Mouse (Mus musculus) retina, embryonic 14.5 days (tissue): ENCODE measurements around the gene Slc9b2.
A peak's percentile ranks its signal among the peaks of the same experiment; 100 is the strongest.

Experiments used
- DNase-seq: peaks from one replicate; pipeline ENCODE4 v3.0.0-alpha.2; 2015; ENCODE audit warnings: low spot score

The Slc9b2 gene

DNA sequence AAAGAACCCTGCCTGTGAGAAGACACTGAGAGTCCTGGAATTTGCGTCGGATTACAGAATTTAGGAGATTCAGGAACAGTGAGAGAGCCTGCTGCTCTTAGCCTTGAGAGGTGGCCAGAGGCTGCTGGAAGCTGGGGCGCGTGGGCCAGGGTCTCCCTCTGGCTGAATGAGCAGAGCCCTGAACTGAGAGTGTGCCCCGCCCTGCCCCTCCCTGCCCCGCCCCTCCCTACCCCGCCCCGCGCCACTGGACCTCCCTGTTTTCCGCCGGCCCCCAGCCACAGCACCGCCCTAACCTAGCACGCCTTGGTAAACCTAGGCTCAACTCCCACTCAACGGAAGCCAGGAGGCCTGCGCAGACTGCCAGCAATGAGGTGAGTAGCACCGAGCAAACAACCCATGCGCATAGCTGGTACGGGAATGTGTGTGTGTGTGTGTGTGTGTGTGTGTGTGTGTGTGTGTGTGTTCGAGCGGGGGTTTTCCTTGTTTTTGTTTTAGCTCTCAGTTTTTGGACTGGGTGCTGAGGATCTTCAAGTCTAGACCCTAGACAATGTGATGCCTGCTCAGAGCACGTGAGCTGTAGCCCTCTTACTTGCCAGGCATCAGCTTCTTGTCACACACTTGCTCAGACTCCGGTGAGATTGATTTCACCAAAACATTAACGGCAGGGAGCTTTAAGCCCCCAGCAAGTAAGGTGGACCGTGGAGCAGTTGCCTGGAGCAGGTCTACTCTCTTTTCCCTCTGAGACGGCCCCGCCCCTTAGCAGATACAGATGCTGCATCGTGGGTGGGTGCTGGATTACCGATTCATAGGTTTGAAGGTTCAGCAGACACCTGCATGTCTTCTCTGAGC lies at the start of gene Slc9b2:
Slc9b2 (plus strand) TSS at position 290 of the 849 bp plus-strand sequence.
- peak; percentile 41 for DNase-seq

DNA sequence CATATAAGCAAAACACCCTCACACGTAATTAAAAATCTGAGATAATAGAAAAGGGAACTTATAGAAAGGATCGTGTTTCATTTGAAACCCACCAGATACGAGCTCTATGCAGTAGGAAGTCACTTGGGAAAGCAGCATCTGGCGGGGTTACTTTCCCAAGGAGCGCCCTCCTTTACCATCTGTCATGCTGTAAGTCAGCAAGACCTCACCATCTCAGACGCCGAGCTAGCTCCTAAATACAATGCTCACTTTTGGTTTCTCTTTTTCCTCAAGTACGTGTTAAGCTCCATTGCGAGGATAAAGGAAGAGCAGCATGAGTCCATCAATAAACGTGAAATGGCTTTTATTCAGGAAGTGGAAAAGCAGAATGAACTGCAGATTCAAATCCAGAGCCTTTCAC lies 48.6 kb upstream of the Slc9b2 start:
- no peak for DNase-seq

DNA sequence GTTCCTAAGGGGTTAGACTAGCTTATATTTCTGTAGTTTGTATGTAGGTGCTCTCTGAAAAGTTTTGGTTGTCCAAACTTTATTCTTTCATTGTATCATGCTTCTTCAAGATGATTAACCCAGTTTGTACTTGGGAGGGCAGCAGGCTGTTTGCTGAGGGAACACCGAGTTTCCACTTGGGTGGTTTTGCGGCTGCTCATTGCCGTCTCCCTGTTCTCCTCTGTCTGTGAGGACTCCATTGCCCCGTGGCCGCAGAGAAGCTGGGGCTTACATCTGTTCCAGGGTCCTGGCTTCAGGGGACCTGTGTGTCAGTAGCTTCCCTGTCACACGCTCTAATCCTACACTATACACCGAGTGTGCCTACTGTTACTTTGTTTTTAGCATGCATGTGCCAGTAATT lies 47.3 kb upstream of the Slc9b2 start:
- no peak for DNase-seq

DNA sequence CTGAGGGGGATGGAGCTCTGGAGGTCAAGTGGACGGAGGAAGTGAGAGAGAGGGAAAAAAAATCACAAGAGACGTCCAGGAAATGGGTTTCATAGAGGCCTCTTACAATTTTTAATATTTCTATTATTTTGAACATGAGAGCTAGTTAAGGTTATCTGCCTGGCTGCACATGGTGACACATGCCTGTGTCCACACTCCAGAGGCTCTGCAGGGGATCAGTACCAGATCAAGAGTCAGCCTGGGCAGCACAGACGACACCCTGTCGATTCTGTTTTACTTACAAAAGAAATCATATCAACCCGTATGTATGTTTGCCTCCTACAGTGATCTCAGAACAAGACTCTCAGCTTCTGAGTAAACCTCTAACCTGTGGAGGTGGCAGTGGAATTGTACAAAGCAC lies 38.9 kb upstream of the Slc9b2 start:
- no peak for DNase-seq

DNA sequence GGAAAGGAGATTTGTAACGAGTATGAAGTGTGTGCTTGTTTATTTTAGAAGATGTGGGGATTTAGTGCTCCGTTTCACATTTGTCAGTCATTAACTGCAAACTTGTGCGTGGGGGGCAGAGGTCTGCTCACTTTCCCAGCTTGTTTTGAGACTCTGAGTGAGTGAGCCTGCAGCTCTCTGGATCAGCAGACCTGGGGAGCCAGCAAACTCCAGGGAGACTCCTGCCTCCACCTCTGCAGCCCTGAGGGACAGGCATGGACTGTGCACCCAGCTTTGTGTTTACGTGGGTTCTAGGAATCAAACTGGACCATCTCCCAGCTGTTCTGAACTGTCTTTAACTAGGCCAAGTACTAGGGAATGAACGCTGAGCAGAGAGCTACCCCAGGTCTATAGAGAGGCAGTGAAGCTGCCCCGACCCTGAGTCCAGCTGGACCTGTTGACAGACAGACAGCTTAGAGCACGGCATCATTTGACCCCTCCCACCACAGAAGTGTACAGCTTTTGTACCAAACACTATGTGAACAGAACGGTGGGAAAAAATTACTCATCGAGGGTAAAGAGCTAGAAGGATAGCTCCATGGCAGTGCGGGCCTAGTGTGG lies 38.0 kb upstream of the Slc9b2 start:
- no peak for DNase-seq

DNA sequence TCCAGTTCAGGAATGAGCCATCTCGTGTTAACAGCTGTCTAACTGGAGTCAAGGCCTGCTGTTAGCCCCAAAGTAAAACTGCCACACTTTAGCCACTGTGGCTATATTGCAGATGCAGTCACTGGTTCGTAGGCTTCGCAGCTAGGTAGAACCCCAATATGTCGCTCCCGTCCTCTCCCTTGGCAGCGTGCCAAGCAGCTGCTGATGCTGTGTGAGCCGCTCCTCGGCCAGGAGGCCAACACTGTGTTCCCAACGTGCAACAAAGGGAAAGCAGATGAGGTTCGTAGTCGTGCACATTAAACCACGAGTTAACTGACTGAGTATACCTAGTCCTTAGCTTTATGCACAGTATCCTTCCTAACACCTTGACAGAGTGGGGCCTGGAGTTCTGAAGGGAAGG lies 34.9 kb upstream of the Slc9b2 start:
- no peak for DNase-seq

DNA sequence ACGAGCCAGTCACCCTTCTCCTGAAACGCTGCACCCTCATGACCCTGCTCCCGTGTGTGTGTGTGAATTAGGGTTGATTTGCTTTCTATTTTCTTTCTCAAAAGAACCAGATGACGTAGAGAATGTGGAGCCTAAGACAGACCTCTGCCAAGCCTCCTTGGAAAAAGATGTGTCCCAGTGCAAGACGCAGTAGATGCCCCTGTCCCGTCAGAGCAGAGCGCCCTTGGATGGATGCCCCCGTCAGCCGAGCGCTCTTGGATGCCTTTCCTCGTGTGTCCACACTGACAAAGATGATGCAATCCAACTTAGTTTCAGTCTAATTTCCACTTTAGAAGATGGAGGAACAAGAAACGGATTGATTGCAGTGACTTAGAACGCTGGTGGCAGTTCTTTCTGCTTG lies 34.5 kb upstream of the Slc9b2 start:
- no peak for DNase-seq

DNA sequence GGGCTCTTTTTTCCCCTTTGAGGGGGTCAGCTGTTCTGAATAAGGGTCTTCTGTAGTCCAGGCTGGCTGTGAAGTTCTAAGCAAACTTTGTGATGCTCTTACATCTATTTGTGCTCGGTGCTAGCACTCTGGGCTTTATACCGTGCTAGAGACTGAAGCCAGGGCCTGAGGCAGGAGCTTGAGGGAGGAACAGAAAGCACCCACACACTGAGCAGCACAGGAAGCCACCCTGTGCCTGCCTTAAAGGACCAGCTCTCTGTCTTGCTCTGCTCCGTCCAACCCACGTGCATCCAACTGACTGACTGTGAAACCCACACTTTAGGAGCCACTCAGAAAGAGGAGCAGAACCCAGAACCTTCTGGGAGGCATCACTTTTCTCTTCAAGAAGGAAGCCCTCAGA lies 27.3 kb upstream of the Slc9b2 start:
- no peak for DNase-seq

DNA sequence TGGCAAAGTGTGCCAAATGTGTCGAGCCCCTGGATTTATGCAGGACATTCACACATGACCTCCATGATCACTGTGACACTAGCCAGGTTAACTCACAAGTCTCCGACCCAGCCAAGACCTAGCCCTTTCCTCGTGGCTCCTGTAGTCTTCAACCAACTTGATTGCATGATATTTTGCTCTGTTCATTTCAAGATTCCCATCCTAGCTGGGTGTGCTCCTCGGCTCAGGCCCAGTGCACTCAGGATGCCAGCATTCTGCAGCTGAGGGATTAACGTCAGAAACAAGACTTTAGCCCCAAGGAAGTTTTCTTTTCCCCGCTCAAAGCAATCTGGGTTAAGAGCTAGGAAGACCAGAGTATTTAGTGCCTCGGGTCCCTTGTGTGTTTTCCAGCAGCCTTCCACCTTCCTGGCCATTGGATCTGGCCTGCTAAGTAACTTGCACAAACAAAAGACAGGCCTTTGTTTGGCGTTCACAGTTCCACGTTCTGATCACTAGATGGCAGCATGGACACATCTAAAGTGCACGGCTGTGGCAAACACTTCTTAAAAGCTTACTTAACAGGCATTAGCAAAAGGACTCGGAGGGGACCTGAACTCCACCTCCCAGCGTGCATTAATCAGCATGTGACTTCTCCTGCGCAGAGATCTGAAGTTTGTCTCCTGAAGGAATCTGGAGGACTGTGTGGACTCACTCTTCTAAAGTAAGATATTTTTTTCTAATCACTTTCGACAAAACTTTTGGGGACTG lies 26.7 kb upstream of the Slc9b2 start, which contains the start of gene Bdh2:
Bdh2 (plus strand) TSS at position 553 of the 747 bp plus-strand sequence.
- DNase-seq = peak; percentile 95

DNA sequence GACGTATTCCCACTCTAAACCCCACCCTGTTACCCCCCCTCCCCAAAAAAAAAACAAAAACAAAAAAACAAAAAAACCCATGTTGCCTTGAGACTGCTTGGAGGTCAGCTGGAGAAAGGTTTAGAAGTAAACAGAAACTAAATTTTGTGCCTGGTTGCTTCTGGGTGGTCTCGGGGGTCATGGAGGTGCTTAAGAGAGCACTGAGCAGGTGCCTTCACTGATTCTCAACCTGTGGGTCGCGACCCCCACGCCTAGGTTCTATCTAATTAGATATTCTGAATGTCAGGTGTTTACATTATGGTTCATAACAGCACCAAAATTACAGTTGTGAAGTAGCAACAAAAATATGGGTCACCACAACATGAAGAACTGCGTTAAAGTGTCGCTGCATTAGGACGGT lies 25.8 kb upstream of the Slc9b2 start:
- no peak for DNase-seq

DNA sequence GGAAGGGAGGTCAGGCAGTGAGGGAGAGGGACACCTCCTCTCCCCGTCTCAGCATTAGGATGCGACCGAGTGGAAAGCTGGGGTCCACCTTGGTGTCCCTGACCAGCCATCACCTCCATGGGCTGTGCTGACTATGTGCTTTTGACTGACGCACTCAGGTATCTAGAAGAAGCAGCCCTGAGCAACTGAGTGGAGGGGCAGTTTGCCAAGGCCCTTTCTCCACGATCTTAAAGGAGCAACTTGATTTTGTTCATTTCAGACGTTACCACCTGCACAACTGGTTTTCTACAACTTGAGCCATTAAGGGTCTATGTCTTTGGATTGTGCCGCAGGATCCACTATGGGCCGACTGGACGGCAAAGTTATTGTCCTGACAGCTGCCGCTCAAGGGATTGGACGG lies 22.2 kb upstream of the Slc9b2 start:
- DNase-seq = no peak

DNA sequence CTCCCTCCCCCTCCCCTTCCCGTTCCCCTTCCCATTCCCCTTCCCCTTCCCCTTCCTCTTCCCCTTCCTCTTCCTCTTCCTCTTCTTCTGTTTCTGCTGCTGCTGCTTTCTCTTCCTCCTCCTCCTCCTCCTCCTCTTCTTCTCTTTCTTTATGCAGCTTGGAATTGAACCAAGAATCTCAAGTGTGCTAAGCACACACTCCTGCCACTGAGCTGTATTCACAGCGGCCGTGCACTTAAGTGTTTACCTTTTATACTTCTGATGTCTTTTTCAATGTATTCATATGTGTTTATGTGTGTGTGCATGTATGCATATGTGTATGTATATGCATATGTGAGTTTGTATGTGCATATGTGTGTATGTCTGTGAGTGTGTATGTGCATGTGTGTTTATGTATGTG lies 21.7 kb upstream of the Slc9b2 start:
- DNase-seq = no peak

DNA sequence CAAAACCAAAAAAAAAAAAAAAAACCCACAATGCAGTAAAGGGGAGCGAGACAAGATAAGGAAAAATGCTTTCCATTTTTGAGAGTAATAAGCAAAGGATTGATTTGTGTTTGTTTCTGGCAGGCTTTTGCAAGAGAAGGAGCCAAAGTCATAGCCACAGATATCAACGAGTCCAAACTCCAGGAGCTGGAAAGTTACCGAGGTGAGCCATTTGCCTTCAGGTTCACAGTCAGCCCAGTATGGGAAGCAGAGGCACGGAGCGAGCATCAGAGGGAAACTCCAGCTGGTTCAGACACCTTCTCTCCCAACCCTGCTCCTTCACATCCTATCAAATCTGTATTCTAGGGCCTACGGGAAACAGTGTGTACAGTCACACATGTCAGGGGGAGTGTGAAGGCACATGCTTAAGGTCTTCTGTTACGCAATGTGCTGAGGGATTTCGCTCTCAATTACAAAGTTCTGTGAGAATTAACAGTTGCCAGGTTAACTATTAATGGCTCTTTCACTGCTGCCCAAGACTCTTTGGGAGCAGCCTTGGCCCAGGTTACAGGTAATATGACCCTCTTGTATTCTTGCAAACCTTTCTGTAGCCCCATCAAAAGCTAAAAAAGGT lies 19.3 kb upstream of the Slc9b2 start:
- DNase-seq = no peak

DNA sequence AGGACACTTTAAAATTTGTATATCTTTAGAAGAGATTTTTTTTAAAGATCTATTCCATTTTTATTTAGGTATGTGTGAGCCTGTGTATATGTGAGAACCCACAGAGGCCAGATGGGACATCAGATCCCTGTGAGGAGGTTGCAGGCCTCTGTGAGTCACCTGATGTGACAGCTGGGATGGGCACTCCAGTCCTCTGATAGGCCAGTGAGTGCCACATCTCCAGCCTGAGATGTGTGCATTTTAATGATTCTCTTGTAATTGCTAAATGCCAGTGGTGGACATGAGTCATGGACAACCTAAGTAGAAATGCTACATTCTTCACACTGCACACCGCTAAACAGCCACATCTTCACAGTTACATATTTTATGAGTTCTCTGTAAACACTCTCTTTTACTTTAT lies 18.4 kb upstream of the Slc9b2 start:
- DNase-seq = no peak

DNA sequence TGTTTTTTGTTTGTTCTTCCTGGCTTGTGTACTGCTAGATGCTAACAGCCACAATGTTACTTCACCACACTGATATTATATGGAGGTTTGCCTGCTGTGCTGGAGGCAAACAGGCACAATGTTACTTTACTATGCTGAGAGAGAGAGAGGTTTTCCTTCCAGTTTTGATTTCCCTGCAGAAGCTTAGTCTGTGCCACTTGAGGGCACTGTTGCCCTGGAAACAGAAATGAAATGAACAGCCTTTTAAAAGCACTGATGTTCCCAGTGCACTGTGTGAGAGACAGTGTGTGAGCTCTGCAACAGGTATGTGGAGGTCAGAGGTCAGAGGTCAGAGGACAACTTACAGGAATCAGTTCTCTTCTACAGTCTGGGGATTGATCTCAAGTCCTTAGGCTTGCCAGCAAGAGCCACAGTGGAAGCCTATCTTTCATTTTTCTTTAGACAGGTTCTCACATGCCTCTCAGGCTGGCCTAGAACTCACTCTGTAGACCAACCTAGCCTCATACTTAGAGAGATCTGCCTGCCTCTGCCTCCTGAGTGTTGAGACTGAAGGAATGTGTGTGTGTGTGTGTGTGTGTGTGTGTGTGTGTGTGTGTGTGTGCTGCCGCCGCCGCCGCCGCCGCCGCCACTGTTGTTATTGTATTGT lies 17.1 kb upstream of the Slc9b2 start:
- DNase-seq = peak; percentile 82

DNA sequence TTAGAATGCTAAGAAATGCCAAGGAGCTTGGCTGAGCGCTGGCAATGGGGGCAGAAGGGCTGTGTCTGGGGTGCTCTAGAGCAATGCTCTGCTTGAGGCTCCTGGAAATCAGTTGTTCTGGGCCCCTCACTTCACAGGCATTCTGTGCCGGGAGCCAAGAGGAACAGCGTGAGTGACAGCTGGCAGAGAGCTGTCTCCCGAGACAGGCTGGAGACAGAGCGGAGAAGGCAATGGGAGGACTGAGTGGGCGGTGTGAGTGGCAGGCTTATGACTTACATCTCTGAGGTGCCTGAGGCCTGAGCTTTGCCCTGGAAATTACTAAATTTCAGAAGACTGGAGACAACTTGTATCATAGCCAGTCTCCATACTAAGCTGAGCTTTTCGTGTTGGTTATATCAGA lies 13.8 kb upstream of the Slc9b2 start:
- peak; percentile 29 for DNase-seq

DNA sequence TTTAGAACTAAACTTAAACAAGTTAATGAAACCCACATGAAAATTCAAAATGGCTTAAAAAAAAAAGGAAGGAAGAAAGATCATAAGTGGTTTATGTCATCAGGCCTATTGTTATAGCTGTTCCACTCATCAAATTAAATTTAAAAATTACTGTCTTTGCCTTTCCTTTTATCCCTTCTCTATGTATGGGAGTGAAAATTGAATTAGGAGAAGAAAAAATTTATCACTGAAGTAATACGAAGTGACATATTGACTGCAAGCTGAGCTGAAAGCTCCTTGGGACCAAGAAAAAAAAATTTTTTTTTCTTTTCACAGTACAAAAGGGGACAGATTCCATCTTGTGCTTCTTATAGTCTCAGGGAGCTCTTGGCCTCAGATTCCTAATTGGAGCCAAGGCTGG lies 11.9 kb upstream of the Slc9b2 start:
- no peak for DNase-seq

DNA sequence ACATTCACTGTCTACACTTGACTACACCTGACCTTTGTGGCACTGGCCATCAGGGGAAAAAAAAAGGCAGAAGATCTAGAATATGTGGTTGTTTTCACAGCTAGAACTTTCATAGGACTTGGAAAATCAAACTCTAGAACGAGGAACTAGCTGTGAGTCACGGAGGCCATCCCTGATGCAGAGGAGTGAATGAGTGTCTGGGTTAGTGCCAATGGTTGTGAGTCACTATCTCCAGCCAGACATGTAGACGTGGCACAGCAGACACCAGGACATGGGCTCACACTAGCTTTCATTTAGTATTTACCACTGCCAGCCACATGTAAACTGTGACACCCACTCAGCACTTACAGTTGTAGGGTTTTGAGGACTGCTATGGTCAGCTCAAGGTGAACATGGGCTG lies 8.9 kb upstream of the Slc9b2 start:
- no peak for DNase-seq

DNA sequence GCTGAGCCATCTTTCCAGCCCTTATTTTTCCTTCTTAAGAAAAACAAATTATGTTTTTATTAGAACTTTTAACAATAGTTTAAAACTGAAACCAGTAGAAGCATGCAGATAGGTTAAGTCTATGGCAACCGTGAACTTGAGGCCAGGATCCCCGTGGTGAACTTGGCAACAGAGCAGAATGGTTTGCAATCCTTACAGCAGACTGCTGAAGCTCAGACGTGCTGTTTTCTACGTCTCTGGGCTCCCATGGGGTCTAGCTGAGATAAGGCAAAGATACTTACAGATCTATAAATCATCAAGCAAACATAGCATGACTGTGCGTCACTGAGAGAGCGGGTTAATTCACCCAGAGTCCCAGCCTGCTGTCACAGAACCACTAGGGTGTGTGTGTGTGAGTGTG lies 7.4 kb upstream of the Slc9b2 start:
- no peak for DNase-seq

DNA sequence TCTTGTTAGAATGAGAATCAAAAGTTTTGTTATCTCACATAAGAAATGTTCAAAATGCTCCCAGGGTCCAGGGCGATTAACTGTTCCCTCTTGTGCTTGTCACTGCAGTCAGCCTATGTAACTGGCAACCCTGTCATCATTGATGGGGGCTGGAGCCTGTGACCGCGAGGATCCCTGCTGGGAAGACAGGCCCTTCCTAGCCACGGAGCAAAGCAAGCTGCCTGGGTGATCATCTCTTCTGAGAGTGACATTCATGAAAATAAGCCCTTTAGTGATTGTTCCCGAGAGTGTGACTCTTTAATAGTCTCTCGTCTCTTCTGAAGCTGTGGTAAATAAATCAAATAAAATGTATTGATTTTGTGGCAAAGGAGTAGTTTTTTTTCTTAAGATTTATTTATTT lies 3.4 kb upstream of the Slc9b2 start:
- DNase-seq = peak; percentile 63

DNA sequence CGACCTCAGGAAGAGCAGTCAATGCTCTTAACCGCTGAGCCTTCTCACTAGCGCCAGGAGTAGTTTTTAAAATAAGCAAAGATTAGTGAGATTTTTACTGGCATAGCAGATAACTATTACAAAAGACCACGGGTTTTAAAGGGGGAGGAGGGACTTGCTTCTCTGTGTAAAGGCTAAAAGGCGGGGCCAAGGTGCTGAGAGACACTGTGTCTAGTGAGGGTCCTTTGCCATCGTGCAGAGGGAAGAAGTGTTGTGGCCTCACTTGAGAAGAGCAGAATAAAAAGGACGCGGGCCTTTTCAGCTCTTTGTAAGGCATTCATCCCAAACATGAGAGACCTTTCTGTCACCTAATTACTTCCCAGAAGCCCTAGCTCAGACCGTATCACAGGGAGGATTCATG lies 2.9 kb upstream of the Slc9b2 start:
- DNase-seq = peak; percentile 32

DNA sequence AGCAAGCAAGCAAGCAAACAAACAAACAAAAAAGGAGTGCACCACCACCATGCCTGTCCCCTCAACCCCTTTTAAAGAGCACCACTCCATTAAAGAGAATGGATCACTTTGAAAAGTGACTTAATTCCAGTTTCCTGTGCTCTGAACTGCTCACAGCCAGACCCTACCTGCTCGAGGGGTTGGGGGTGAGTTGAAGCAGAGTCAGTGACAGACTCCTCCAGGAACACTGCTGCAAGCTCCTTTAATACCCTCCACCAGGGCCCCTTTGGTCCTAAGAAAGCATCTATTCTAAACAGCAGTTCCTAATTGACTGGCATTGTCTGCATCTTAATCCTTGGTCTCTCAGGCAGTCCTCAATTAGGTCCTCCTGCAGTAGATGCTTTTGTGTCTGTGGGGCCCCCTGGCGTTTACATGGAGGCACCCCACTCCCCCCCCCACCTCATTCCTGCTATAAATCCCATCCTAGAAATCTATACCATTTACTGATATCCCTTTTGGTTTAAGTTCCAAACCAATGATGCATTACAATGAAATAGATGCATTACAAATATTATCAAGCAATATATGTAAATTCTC lies 5.5 kb downstream of the Slc9b2 start:
- DNase-seq = no peak
